Mouse (Mus musculus): ENCODE results near the gene Nudt1. TPM values are rescaled to one million over a fixed set of nuclear protein-coding genes. Genes with fewer than 3 reads are reported as not detected.
A peak's percentile ranks its signal among the peaks of the same experiment; 100 is the strongest.

The Nudt1 gene
- total and polyA plus RNA-seq, 3 experiments: 69.6 to 77.2 TPM; not detected in 1

- H3K79me2 ChIP-seq (ENCODE audit: control insufficient read depth, insufficient read depth, low read length, poor library complexity): peaks cover 41% of the 10 kb centered on the region
- H3K27me3 ChIP-seq (ENCODE audit: control insufficient read depth in 1 of 2, insufficient read depth in 2 of 2, low read length in 2 of 2): no peaks in the 10 kb centered on the region
- H3K27ac ChIP-seq (ENCODE audit: control insufficient read depth, low read depth, low read length): peak overlapping the region; percentile 93
- peaks cover 0 to 11% of the 10 kb centered on the region in 2 experiments; a peak in 3 of 4 replicates for H3K4me1 ChIP-seq (ENCODE audit: control insufficient read depth in 1 of 2, insufficient read depth in 2 of 2, low read length in 2 of 2)
- TF ChIP-seq ZMIZ1 (IDR thresholded peaks at IDR 0.05; ENCODE audit: low read depth, low read length) (no peak), SIN3A (IDR thresholded peaks at IDR 0.05; ENCODE audit: low read length) (peak; percentile 2), MYC (IDR thresholded peaks at IDR 0.05; ENCODE audit: low read depth, low read length) (peak; percentile 36; the same call in 1 of the 2 replicates), CHD1 (IDR thresholded peaks at IDR 0.05; ENCODE audit: low read depth, low read length) (peak; percentile 49; the same call in 1 of the 2 replicates), ELF1 (IDR thresholded peaks at IDR 0.05; ENCODE audit: low read depth, low read length) (no peak), CTCF (IDR thresholded peaks at IDR 0.05 in 2 of 3, conservative IDR thresholded peaks at IDR 0.05 in 1 of 3; ENCODE audit: control insufficient read depth in 1 of 3, insufficient read depth in 1 of 3, low read depth in 2 of 3, low read length in 3 of 3, poor library complexity in 1 of 3, severe bottlenecking in 1 of 3) (0 out of 6 replicates have a peak, but pooled peaks of 1 of the 3 experiments have one; percentile 5), ETS1 (IDR thresholded peaks at IDR 0.05; ENCODE audit: low read depth, low read length) (peak; percentile 38), HCFC1 (IDR thresholded peaks at IDR 0.05; ENCODE audit: low read depth, low read length) (no peak), NELFE (IDR thresholded peaks at IDR 0.05; ENCODE audit: low read depth, low read length) (0 out of 2 replicates have a peak, but pooled peaks have one; percentile 18), BHLHE40 (IDR thresholded peaks at IDR 0.05; ENCODE audit: borderline replicate concordance, low read depth, low read length) (no peak), MAX (IDR thresholded peaks at IDR 0.05; ENCODE audit: low read length) (peak; percentile 17; the same call in 1 of the 2 replicates), RAD21 (IDR thresholded peaks at IDR 0.05; ENCODE audit: low read depth, low read length) (peak; percentile 2; the same call in 1 of the 2 replicates), CHD2 (IDR thresholded peaks at IDR 0.05; ENCODE audit: low read length) (no peak), JUND (IDR thresholded peaks at IDR 0.05; ENCODE audit: low read depth, low read length) (no peak), UBTF (IDR thresholded peaks at IDR 0.05; ENCODE audit: borderline replicate concordance, insufficient read depth, low read depth, low read length) (no peak), GATA1 (IDR thresholded peaks at IDR 0.05; ENCODE audit: low read depth, low read length) (no peak)
- peaks cover 0 to 8% of the 10 kb centered on the region in 2 experiments; a peak in 2 of 4 replicates for H3K36me3 ChIP-seq (ENCODE audit: control insufficient read depth in 1 of 2, insufficient read depth in 2 of 2, low read length in 2 of 2)
- peak; percentile 67 for DNase-seq (ENCODE audit: low read depth, low spot score)
- peak overlapping the region; percentile 81 for H3K9ac ChIP-seq (ENCODE audit: control insufficient read depth, low read depth, low read length, poor library complexity, severe bottlenecking)
- H3K4me3 ChIP-seq (ENCODE audit: control insufficient read depth in 1 of 2, insufficient read depth in 1 of 2, low read depth in 2 of 2, low read length in 2 of 2): peak overlapping the region; percentile 75 to 92
- no peaks in the 10 kb centered on the region for H3K9me3 ChIP-seq (replicated peaks; ENCODE audit: insufficient read depth, low read length)
Measured at GRCm38 (mm10) chr5:140321756-140322575, 510 bp downstream of the Nudt1 start.

- Histone ChIP-seq H3K79me2 (ENCODE audit: control insufficient read depth, insufficient read depth, low read length, poor library complexity) (peaks cover 29% of the 10 kb centered on the region), H3K27me3 (ENCODE audit: control insufficient read depth in 1 of 2, insufficient read depth in 2 of 2, low read length in 2 of 2) (no peaks in the 10 kb centered on the region), H3K4me1 (ENCODE audit: control insufficient read depth in 1 of 2, insufficient read depth in 2 of 2, low read length in 2 of 2) (peaks cover 0 to 10% of the 10 kb centered on the region in 2 experiments; a peak in 3 of 4 replicates), H3K4me3 (ENCODE audit: control insufficient read depth in 1 of 2, insufficient read depth in 1 of 2, low read depth in 2 of 2, low read length in 2 of 2) (no peak overlapping the region), H3K36me3 (ENCODE audit: control insufficient read depth in 1 of 2, insufficient read depth in 2 of 2, low read length in 2 of 2) (peaks cover 0 to 8% of the 10 kb centered on the region in 2 experiments; a peak in 2 of 4 replicates), H3K27ac (ENCODE audit: control insufficient read depth, low read depth, low read length) (no peak overlapping the region), H3K9ac (ENCODE audit: control insufficient read depth, low read depth, low read length, poor library complexity, severe bottlenecking) (no peak overlapping the region), H3K9me3 (replicated peaks; ENCODE audit: insufficient read depth, low read length) (no peaks in the 10 kb centered on the region)
- DNase-seq (ENCODE audit: low read depth, low spot score): no peak
- TF ChIP-seq MYC (IDR thresholded peaks at IDR 0.05; ENCODE audit: low read depth, low read length) (no peak), EP300 (IDR thresholded peaks at IDR 0.05; ENCODE audit: low read depth in 1 of 2, low read length in 2 of 2) (no peak), MAX (IDR thresholded peaks at IDR 0.05; ENCODE audit: low read length) (no peak), E2F4 (IDR thresholded peaks at IDR 0.05; ENCODE audit: borderline replicate concordance, low read depth, low read length) (no peak), CHD1 (IDR thresholded peaks at IDR 0.05; ENCODE audit: low read depth, low read length) (no peak), RAD21 (IDR thresholded peaks at IDR 0.05; ENCODE audit: low read depth, low read length) (no peak), GATA1 (IDR thresholded peaks at IDR 0.05; ENCODE audit: low read depth, low read length) (no peak), ETS1 (IDR thresholded peaks at IDR 0.05; ENCODE audit: low read depth, low read length) (no peak), TCF12 (IDR thresholded peaks at IDR 0.05; ENCODE audit: low read depth, low read length) (no peak), NRF1 (IDR thresholded peaks at IDR 0.05; ENCODE audit: insufficient read depth, low read depth, low read length, poor library complexity, severe bottlenecking) (no peak), SIN3A (IDR thresholded peaks at IDR 0.05; ENCODE audit: low read length) (no peak), CTCF (IDR thresholded peaks at IDR 0.05 in 2 of 3, conservative IDR thresholded peaks at IDR 0.05 in 1 of 3; ENCODE audit: control insufficient read depth in 1 of 3, insufficient read depth in 1 of 3, low read depth in 2 of 3, low read length in 3 of 3, poor library complexity in 1 of 3, severe bottlenecking in 1 of 3) (no peak), HCFC1 (IDR thresholded peaks at IDR 0.05; ENCODE audit: low read depth, low read length) (no peak), NELFE (IDR thresholded peaks at IDR 0.05; ENCODE audit: low read depth, low read length) (no peak), POLR2AphosphoS2 (IDR thresholded peaks at IDR 0.05; ENCODE audit: low read length) (no peak), SMC3 (IDR thresholded peaks at IDR 0.05; ENCODE audit: low read depth, low read length) (no peak), MAZ (IDR thresholded peaks at IDR 0.05; ENCODE audit: low read depth, low read length) (no peak)
Measured at GRCm38 (mm10) chr5:140324058-140324457, 2.6 kb downstream of the Nudt1 start.

All from MEL (cell line).